Mouse (Mus musculus) C2C12 (cell line): Measurements from ENCODE around the gene Ifne.

Experiments
- CEBPB ChIP-seq: IDR thresholded peaks from one replicate; pipeline ENCODE4 v1.6.1; 2011; ENCODE audit warnings: low read depth, mild to moderate bottlenecking, control low read depth, moderate library complexity
- CTCF ChIP-seq: IDR thresholded peaks from one replicate; pipeline ENCODE4 v1.5.1; 2011; ENCODE audit not compliant: control insufficient read depth, insufficient read depth, insufficient read length
- MAX ChIP-seq: IDR thresholded peaks from one replicate; pipeline ENCODE4 v1.6.1; 2011; ENCODE audit warnings: mild to moderate bottlenecking, control low read depth
- MYOD1 ChIP-seq: IDR thresholded peaks from one replicate; pipeline ENCODE4 v1.6.1; 2011; ENCODE audit warnings: low read depth; ENCODE audit not compliant: control insufficient read depth, insufficient read length
- MYOG ChIP-seq: IDR thresholded peaks from one replicate; pipeline ENCODE4 v1.6.1; 2011; ENCODE audit not compliant: control insufficient read depth, insufficient read length; ENCODE audit errors: extremely low read depth
- USF1 ChIP-seq: IDR thresholded peaks from one replicate; pipeline ENCODE4 v1.6.1; 2011; ENCODE audit warnings: low read depth, mild to moderate bottlenecking, control low read depth, moderate library complexity

DNA sequence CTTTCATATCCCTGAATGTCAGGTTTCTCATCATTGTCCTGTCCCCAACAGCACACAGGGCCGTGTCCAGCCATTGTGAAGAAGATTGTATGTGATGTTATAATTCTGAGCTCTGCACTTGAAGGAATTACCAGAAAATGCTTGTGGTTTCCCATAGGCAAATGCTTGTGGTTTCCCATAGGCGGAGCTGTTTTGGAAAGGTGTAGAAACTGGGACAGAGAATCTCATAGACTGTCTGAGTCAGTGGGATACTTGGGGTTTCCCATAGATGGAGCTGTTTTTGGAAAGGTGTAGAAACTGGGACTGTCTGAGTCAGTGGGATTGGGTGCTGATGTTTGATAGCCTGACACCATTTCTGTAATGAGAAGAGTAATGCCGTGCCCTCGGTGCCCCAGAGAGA, 3.5 kb downstream of the Ifne start:
- TF ChIP-seq USF1 (no peak), MYOD1 (no peak), CTCF (no peak), CEBPB (no peak), MAX (no peak), MYOG (no peak)
